Mouse (Mus musculus): ENCODE measurements around the gene Slamf1. TPM values are rescaled to one million over a fixed set of nuclear protein-coding genes. Genes with fewer than 3 reads are reported as not detected.
"Not testable (repeated sequence)": the region's sequence is repeated elsewhere in the genome, so short reads cannot be mapped to it uniquely, and the experiment has no call there.

The Slamf1 gene
- total RNA-seq, 2 experiments from 2014 or later: 0.07 to 0.10 TPM

- DNase-seq: not testable (repeated sequence)
Measured at GRCm38 (mm10) chr1:171811048-171811447, 44.1 kb downstream of the Slamf1 start.

GRCm38 (mm10) chr1:171815545-171816439, 48.9 kb downstream of the Slamf1 start:
- DNase-seq: peak; percentile 27

- DNase-seq: no peak
Measured at GRCm38 (mm10) chr1:171816991-171817390, 50.1 kb downstream of the Slamf1 start.

GRCm38 (mm10) chr1:171821331-171821730, 54.4 kb downstream of the Slamf1 start:
- DNase-seq: no peak

GRCm38 (mm10) chr1:171825462-171825861, 58.5 kb downstream of the Slamf1 start:
- DNase-seq: no peak

GRCm38 (mm10) chr1:171826164-171826563, 59.2 kb downstream of the Slamf1 start:
- no peak for DNase-seq

GRCm38 (mm10) chr1:171827674-171828073, 60.7 kb downstream of the Slamf1 start:
- no peak for DNase-seq

- no peak for DNase-seq
Measured at GRCm38 (mm10) chr1:171839488-171839887, 72.6 kb downstream of the Slamf1 start, which contains the start of gene Cd84. TSS of gene Cd84 (plus strand) at chr1:171839697.

GRCm38 (mm10) chr1:171840450-171841023, 73.6 kb downstream of the Slamf1 start:
- DNase-seq: no peak

- no peak for DNase-seq
Measured at GRCm38 (mm10) chr1:171845035-171845754, 78.3 kb downstream of the Slamf1 start.

- DNase-seq: no peak
Measured at GRCm38 (mm10) chr1:171848201-171848600, 81.3 kb downstream of the Slamf1 start.

GRCm38 (mm10) chr1:171848757-171849156, 81.8 kb downstream of the Slamf1 start:
- DNase-seq: no peak

GRCm38 (mm10) chr1:171849454-171849853, 82.5 kb downstream of the Slamf1 start:
- no peak for DNase-seq

Other genes with a start within 250 kb of the Slamf1 start
- not detected for gene Itln1, start 231.8 kb upstream of the Slamf1 start, total RNA-seq (2021)
- gene Cd244a, start 207.9 kb upstream of the Slamf1 start, total RNA-seq (2021): under 1 TPM; 0.07 to 0.16 TPM
- gene Ly9, start 159.7 kb upstream of the Slamf1 start, total RNA-seq (2021): under 1 TPM; 0.25 to 0.33 TPM
- not detected for gene Slamf7, start 114.1 kb upstream of the Slamf1 start, total RNA-seq (2021)
- gene Cd48, start 85.1 kb upstream of the Slamf1 start, total RNA-seq (2021): 1 to 10 TPM in 1 of 2 experiments, under 1 TPM in 1; 0.65 to 1.0 TPM
- gene Cd84, start 72.6 kb downstream of the Slamf1 start, total RNA-seq (2021): 1 to 10 TPM; 1.6 to 2.3 TPM
- gene Gm10521, start 128.5 kb downstream of the Slamf1 start, total RNA-seq (2021): under 1 TPM in 1 of 2 experiments, not detected in 1; 0.16 TPM
- gene Slamf6, start 150.4 kb downstream of the Slamf1 start, total RNA-seq (2021): under 1 TPM; 0.14 to 0.17 TPM